Mouse (Mus musculus) G1E (cell line): ENCODE results near the gene Nms. TPM values are rescaled to one million over a fixed set of nuclear protein-coding genes. Genes with fewer than 3 reads are reported as not detected.

Source experiments
- ATAC-seq: 2 replicates; pipeline ENCODE4 v1.8.0; 2016; ENCODE audit warnings: mild to moderate bottlenecking; ENCODE audit not compliant: insufficient number of reproducible peaks, poor library complexity, low FRiP score, severe bottlenecking; ENCODE audit errors: extremely low read depth
- DNase-seq: peaks from one replicate; pipeline ENCODE4 v3.0.0; 2012; ENCODE audit warnings: low spot score
- H3K27me3 ChIP-seq: 2 replicates; pipeline ENCODE4 v1.6.1; 2012; ENCODE audit warnings: mild to moderate bottlenecking, low read length, inconsistent platforms; ENCODE audit not compliant: insufficient read depth
- H3K36me3 ChIP-seq: replicated peaks from 2 replicates; pipeline ENCODE3; 2012; ENCODE audit warnings: mild to moderate bottlenecking, inconsistent platforms
- H3K4me1 ChIP-seq: 2 replicates; pipeline ENCODE4 v1.6.1; 2012; ENCODE audit warnings: low read depth, low read length, inconsistent platforms, mixed read lengths; ENCODE audit not compliant: insufficient read depth
- H3K4me3 ChIP-seq: 2 replicates; pipeline ENCODE4 v1.5.1; 2012; ENCODE audit warnings: low read depth, mild to moderate bottlenecking, inconsistent platforms, low read length, moderate library complexity, mixed read lengths
- H3K9me3 ChIP-seq: replicated peaks from 2 replicates; pipeline ENCODE4 v1.6.1; 2012; ENCODE audit warnings: inconsistent platforms
- CTCF ChIP-seq: IDR thresholded peaks from 2 replicates; pipeline ENCODE4 v1.5.1; 2012; ENCODE audit warnings: low read depth, low read length, inconsistent platforms, mixed read lengths
- GATA1 ChIP-seq: IDR thresholded peaks from 2 replicates; pipeline ENCODE4 v1.6.1; 2012; ENCODE audit warnings: borderline replicate concordance, low read length, inconsistent platforms, mixed read lengths
- GATA2 ChIP-seq: IDR thresholded peaks from 2 replicates; pipeline ENCODE4 v1.6.1; 2012; ENCODE audit warnings: low read depth, low read length, inconsistent platforms, borderline replicate concordance
- POLR2AphosphoS5 ChIP-seq: IDR thresholded peaks from 2 replicates; pipeline ENCODE4 v1.6.1; 2012; ENCODE audit warnings: low read depth, low read length, inconsistent platforms; ENCODE audit not compliant: insufficient replicate concordance
- TAL1 ChIP-seq: conservative IDR thresholded peaks from 2 replicates; pipeline ENCODE4 v1.6.1; 2012; ENCODE audit warnings: low read depth, low read length, inconsistent platforms, mixed read lengths
- polyA plus RNA-seq: library from polyadenylated mRNA; stranded (reverse); fragments of >175 nt; gene quantifications from 2 replicates; pipeline ENCODE4 v1.2.3, GENCODE M21; 2012
- total RNA-seq, 2 experiments: library from RNA; stranded (forward) in 1 of 2; stranded (reverse) in 1 of 2; fragments of 200-1000 nt in 1 of 2; fragments of >200 nt in 1 of 2; fragmentation: Nextera tagmentation in 1 of 2; gene quantifications; 2 replicates each; pipeline ENCODE4 v1.2.3; 2014 to 2017

Gene Nms
- total and polyA plus RNA-seq, 3 experiments = not detected

- H3K4me3 ChIP-seq = peak overlapping the region; percentile 80
- peaks cover 24% of the 10 kb centered on the region for H3K36me3 ChIP-seq
- no peak for TF ChIP-seq TAL1
- TF ChIP-seq GATA2 = no peak
- no peak for TF ChIP-seq GATA1
- no peak for TF ChIP-seq CTCF
- no peak for TF ChIP-seq POLR2AphosphoS5
- ATAC-seq = peak; percentile 100
- DNase-seq = peak; percentile 97
- H3K4me1 ChIP-seq = peaks cover 16% of the 10 kb centered on the region
- H3K9me3 ChIP-seq = peaks cover 7% of the 10 kb centered on the region
- H3K27me3 ChIP-seq = no peaks in the 10 kb centered on the region
Observed at GRCm38 (mm10) chr1:38987080-38987864, 48.3 kb downstream of the Nms start.

DNA sequence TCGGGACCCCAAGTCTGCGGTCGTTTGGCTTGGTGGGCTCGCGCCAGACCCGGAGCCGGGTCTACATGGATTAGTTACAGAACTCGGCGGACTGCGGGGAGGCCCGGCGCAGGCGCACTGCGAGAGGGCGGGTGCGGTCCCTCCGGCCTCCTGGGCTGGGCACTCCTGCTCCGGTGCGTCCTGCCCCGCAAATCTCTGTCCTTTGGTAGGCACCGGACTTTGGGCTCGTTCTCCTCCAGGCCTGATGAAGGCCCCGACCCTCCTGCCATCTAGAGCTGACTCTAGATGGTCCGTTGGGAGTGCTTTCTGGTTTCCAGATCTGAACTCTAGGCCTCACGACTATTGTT lies 48.9 kb downstream of the Nms start:
- ATAC-seq = no peak
- peaks cover 7% of the 10 kb centered on the region for H3K9me3 ChIP-seq

GRCm38 (mm10) chr1:38988357-38988756 lies 49.4 kb downstream of the Nms start:
- TF ChIP-seq TAL1 = no peak
- no peak for TF ChIP-seq GATA1
- TF ChIP-seq POLR2AphosphoS5 = no peak
- no peak for TF ChIP-seq CTCF
- peaks cover 16% of the 10 kb centered on the region for H3K4me1 ChIP-seq
- DNase-seq (no peak), ATAC-seq (no peak)
- no peaks in the 10 kb centered on the region for H3K27me3 ChIP-seq
- H3K4me3 ChIP-seq = peak overlapping the region; percentile 80
- peaks cover 7% of the 10 kb centered on the region for H3K9me3 ChIP-seq
- peaks cover 35% of the 10 kb centered on the region for H3K36me3 ChIP-seq

More for the DNA sequence above, 48.9 kb downstream of the Nms start:
- Histone ChIP-seq H3K4me3 (peak overlapping the region; percentile 80), H3K36me3 (peaks cover 30% of the 10 kb centered on the region), H3K27me3 (no peaks in the 10 kb centered on the region), H3K4me1 (peaks cover 16% of the 10 kb centered on the region)
- DNase-seq = peak; percentile 85
- TF ChIP-seq POLR2AphosphoS5 = no peak
- no peak for TF ChIP-seq GATA1
- TF ChIP-seq GATA2 = no peak
- no peak for TF ChIP-seq TAL1

- Histone ChIP-seq H3K9me3 (0 out of 2 replicates have a peak, but pooled peaks cover 2% of the 10 kb centered on the region), H3K36me3 (peaks cover 71% of the 10 kb centered on the region), H3K27me3 (no peaks in the 10 kb centered on the region), H3K4me3 (no peak overlapping the region), H3K4me1 (peaks cover 10% of the 10 kb centered on the region)
- no peak for DNase-seq
- TF ChIP-seq TAL1 (no peak), POLR2AphosphoS5 (no peak), GATA2 (no peak), GATA1 (no peak), CTCF (no peak)
- no peak for ATAC-seq
Observed at GRCm38 (mm10) chr1:38992365-38992764, 53.4 kb downstream of the Nms start.

Other genes with a start within 250 kb of the Nms start
- 41.8 and 42.0 TPM in 2 replicates for gene Lonrf2, start 102.4 kb upstream of the Nms start, total RNA-seq (2014; fragmentation: Nextera tagmentation)
- 43.1 and 48.5 TPM in 2 replicates for gene Lonrf2, start 102.4 kb upstream of the Nms start, total RNA-seq (2017)
- 2.8 and 2.9 TPM in 2 replicates for gene Lonrf2, start 102.4 kb upstream of the Nms start, polyA plus RNA-seq
- 110 and 124 TPM in 2 replicates for gene Chst10, start 41.0 kb upstream of the Nms start, total RNA-seq (2014; fragmentation: Nextera tagmentation)
- 41.3 and 45.6 TPM in 2 replicates for gene Chst10, start 41.0 kb upstream of the Nms start, total RNA-seq (2017)
- gene Chst10, start 41.0 kb upstream of the Nms start, polyA plus RNA-seq = 19.7 and 22.8 TPM in 2 replicates
- 65.5 and 96.3 TPM in 2 replicates for gene Pdcl3, start 46.5 kb downstream of the Nms start, total RNA-seq (2014; fragmentation: Nextera tagmentation)
- gene Pdcl3, start 46.5 kb downstream of the Nms start, total RNA-seq (2017) = 63.4 and 67.0 TPM in 2 replicates
- 49.8 and 51.6 TPM in 2 replicates for gene Pdcl3, start 46.5 kb downstream of the Nms start, polyA plus RNA-seq